Mouse (Mus musculus) cerebellum, postnatal 25 days (tissue): ENCODE results near the gene Surf4.

Experiments
- DNase-seq, 2 experiments: peaks; one replicate each; pipeline ENCODE4 v3.0.0; 2021; ENCODE audit warnings: mixed read lengths in 2 of 2

Gene Surf4

GRCm38 (mm10) chr2:26933304-26934055 is at the start of gene Surf4, which contains the start of gene Stkld1:
Surf4 (minus strand) TSS chr2:26933928.
Stkld1 (plus strand) TSS chr2:26934047.
- peak; percentile 94 to 98 for DNase-seq

GRCm38 (mm10) chr2:26980361-26980760 is 46.6 kb upstream of the Surf4 start:
- no peak for DNase-seq

GRCm38 (mm10) chr2:26973960-26974359 is 40.2 kb upstream of the Surf4 start:
- DNase-seq, result no peak

GRCm38 (mm10) chr2:26973116-26973515 is 39.4 kb upstream of the Surf4 start, which contains the start of gene Adamts13:
Adamts13 (plus strand) TSS chr2:26973416.
- no peak for DNase-seq

GRCm38 (mm10) chr2:26967262-26967661 is 33.5 kb upstream of the Surf4 start:
- no peak for DNase-seq

- DNase-seq, result peak in 1 of 2 experiments; percentile 23
These were observed 31.1 kb upstream of the Surf4 start for GRCm38 (mm10) chr2:26964724-26965370.

- peak; percentile 95 for DNase-seq
These were observed 30.4 kb upstream of the Surf4 start, which contains the start of gene Rexo4 for GRCm38 (mm10) chr2:26963923-26964723. Rexo4 (minus strand) TSS chr2:26964386.

GRCm38 (mm10) chr2:26960756-26961155 is 27.0 kb upstream of the Surf4 start:
- peak in 1 of 2 experiments; percentile 36 for DNase-seq

GRCm38 (mm10) chr2:26957488-26957859 is 23.7 kb upstream of the Surf4 start:
- DNase-seq, result no peak

- no peak for DNase-seq
These were observed 23.2 kb upstream of the Surf4 start for GRCm38 (mm10) chr2:26956811-26957487.

GRCm38 (mm10) chr2:26954735-26955395 is 21.1 kb upstream of the Surf4 start:
- no peak for DNase-seq

- DNase-seq, result peak; percentile 16 to 38
These were observed 19.1 kb upstream of the Surf4 start for GRCm38 (mm10) chr2:26952866-26953265.

GRCm38 (mm10) chr2:26952193-26952592 is 18.5 kb upstream of the Surf4 start:
- no peak for DNase-seq

GRCm38 (mm10) chr2:26951346-26951905 is 17.7 kb upstream of the Surf4 start:
- peak; percentile 35 to 53 for DNase-seq

GRCm38 (mm10) chr2:26950411-26950810 is 16.7 kb upstream of the Surf4 start:
- peak in 1 of 2 experiments; percentile 49 for DNase-seq

- DNase-seq, result no peak
These were observed 9.5 kb upstream of the Surf4 start for GRCm38 (mm10) chr2:26943253-26943652.

GRCm38 (mm10) chr2:26941539-26941938 is 7.8 kb upstream of the Surf4 start:
- no peak for DNase-seq

GRCm38 (mm10) chr2:26936425-26936824 is 2.7 kb upstream of the Surf4 start:
- no peak for DNase-seq

GRCm38 (mm10) chr2:26935286-26935685 is 1.6 kb upstream of the Surf4 start:
- DNase-seq, result no peak

- DNase-seq, result peak in 1 of 2 experiments; percentile 69
These were observed 1.0 kb downstream of the Surf4 start for GRCm38 (mm10) chr2:26932473-26933303.

GRCm38 (mm10) chr2:26930390-26930789 is 3.3 kb downstream of the Surf4 start:
- peak; percentile 66 to 84 for DNase-seq
